Mouse (Mus musculus): ENCODE measurements at regions not wholly inside any gene's neighbourhood (a gene's known extent, or its start where the extent isn't known, plus 50 kb on each side); places are given as distances from the start of the nearest gene placed in this dataset.

DNA sequence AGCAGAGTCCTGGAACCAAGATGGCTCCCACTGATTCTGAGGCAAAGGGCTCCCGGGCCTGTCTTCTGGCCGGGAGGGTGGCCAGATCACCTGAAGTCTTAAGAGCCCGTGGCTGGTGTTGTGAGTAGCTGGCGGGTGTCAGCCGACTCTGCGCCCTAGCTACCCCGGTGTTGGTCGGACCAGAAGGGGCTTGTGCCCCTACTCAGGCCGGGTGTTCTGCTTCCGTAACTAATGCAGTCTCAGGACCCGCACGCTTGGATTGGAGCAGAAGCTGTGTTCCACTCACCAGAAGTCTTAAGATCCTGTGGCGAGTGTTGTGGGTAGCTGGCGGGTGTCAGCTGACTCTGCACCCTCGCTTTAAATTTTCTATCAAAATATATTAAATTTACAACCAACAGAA, 1285.3 kb upstream of the Cdh9 start:
- Histone ChIP-seq H3K27me3 (no peaks in the 10 kb centered on the region), H3K9ac (no peak overlapping the region), H3K4me3 (no peak overlapping the region), H3K36me3 (no peaks in the 10 kb centered on the region), H3K9me3 (replicated peaks) (no peaks in the 10 kb centered on the region), H3K4me1 (no peaks in the 10 kb centered on the region), H3K27ac (no peak overlapping the region), H3K4me2 (replicated peaks) (no peak overlapping the region)
- ATAC-seq (ENCODE audit: low FRiP score): no peak
- WGBS: 93% methylated on average over 15 of the region's 15 CpGs

DNA sequence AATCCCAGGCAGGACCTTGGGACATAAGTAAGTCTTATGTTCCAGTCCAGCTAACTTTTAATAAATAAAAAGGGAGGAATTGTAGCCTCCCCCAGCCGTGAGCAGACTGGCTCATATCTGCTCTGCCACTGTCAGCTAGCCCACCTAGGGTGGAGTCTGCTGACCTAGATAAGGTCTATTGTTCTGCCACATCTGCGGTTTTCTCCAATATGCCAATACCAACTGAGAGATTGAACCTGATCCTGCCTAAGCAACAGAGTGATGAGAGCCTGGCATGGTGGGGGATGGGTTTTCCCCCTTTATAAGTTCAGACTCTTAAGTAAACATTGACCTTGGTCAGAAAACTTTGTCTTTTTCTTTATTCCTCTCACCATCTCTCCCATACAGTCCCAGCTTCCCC, 1250.9 kb upstream of the Cdh9 start:
- H3K27me3 ChIP-seq: no peaks in the 10 kb centered on the region
- WGBS: 83% methylated on average over 2 of the region's 2 CpGs

DNA sequence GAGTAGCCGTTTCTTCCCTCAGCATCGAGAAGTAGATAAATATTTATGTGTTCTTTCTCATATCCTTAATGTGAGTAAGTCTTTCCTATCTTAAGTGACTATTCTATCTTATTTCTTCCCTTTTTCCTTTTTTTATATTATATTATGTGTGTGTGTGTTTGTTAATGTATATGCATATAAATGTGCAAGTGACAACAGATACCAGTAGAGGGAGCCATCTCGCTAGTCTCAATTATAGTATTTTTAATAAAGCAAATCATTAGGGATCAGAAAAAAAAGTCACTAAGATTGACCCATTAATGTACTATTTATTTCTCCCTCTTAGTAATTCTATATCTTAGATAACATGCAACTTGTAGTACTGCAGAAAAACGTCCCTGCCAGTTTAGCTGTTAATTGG, 1228.3 kb upstream of the Cdh9 start:
- H3K4me1 ChIP-seq: no peaks in the 10 kb centered on the region
- no peaks in the 10 kb centered on the region for H3K27me3 ChIP-seq
- H3K4me2 ChIP-seq (replicated peaks): no peak overlapping the region
- H3K36me3 ChIP-seq: no peaks in the 10 kb centered on the region
- ATAC-seq (ENCODE audit: low FRiP score): no peak
- no peaks in the 10 kb centered on the region for H3K9me3 ChIP-seq (replicated peaks)
- no peak overlapping the region for H3K9ac ChIP-seq
- H3K27ac ChIP-seq: no peak overlapping the region
- no peak overlapping the region for H3K4me3 ChIP-seq
- WGBS: 92% methylated on average over 4 of the region's 4 CpGs

More for the DNA sequence above, 1250.9 kb upstream of the Cdh9 start:
- no peak for ATAC-seq (ENCODE audit: low FRiP score)
- Histone ChIP-seq H3K4me1 (no peaks in the 10 kb centered on the region), H3K36me3 (no peaks in the 10 kb centered on the region), H3K9me3 (replicated peaks) (0 out of 2 replicates have a peak, but pooled peaks cover 3% of the 10 kb centered on the region), H3K4me3 (no peak overlapping the region), H3K9ac (no peak overlapping the region), H3K27ac (no peak overlapping the region), H3K4me2 (replicated peaks) (no peak overlapping the region)

DNA sequence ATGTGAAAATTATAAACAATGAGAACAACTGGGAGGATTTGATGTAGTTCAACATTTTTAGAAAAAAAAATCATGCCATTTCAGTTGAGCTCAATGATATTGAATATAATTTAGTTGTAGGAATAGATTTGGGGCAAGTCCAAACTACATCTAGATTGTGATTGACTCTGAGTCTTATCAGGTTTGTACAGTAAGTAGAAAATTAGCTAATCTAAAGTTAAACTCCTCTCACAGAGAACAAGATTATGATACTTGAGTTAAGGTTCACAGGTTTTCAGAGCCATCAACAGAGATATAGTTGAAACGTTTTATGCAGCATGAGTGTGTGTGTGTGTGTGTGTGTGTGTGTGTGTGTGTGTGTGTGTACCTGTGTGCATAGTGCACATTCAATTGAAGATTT, 1189.6 kb upstream of the Cdh9 start:
- Histone ChIP-seq H3K36me3 (no peaks in the 10 kb centered on the region), H3K4me1 (no peaks in the 10 kb centered on the region), H3K9ac (no peak overlapping the region), H3K4me2 (replicated peaks) (no peak overlapping the region), H3K27ac (no peak overlapping the region), H3K4me3 (no peak overlapping the region), H3K9me3 (replicated peaks) (no peaks in the 10 kb centered on the region), H3K27me3 (no peaks in the 10 kb centered on the region)
- ATAC-seq (ENCODE audit: low FRiP score): no peak
- 76% methylated on average over 1 of the region's 1 CpGs for WGBS

DNA sequence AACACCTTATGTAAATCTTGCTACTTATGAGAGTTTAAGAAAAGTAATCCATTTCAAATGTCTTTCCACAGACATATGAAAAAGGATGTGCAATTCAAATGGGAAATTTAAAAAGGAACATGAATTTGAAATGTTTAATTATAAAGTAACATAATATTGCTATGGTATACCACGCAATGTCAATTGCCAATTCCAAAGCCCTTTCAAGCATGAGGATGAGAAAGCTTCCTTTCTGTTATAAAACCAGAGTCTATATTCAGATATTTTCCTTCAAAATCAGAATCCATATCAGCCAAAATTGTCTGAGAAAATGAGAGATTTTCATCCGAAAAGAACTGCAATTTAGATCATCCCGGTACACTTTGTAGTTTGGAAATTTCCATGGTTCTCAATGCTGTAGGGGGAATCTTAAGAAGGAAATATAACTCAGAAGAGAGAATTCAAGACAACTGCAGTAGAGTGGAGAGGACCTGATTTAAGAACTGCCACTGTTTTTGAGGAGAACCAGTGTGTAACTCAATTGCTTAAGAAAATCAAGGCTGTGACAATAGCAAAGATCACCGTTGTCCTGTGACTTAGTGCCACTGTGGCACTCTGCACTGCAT, 1169.3 kb upstream of the Cdh9 start:
- H3K27ac ChIP-seq: no peak overlapping the region
- H3K4me1 ChIP-seq: no peaks in the 10 kb centered on the region
- no peak overlapping the region for H3K9ac ChIP-seq
- H3K4me3 ChIP-seq: no peak overlapping the region
- H3K4me2 ChIP-seq (replicated peaks): no peak overlapping the region
- WGBS: 95% methylated on average over 4 of the region's 4 CpGs
- H3K9me3 ChIP-seq (replicated peaks): no peaks in the 10 kb centered on the region
- no peaks in the 10 kb centered on the region for H3K36me3 ChIP-seq
- no peaks in the 10 kb centered on the region for H3K27me3 ChIP-seq
- no peak for ATAC-seq (ENCODE audit: low FRiP score)

DNA sequence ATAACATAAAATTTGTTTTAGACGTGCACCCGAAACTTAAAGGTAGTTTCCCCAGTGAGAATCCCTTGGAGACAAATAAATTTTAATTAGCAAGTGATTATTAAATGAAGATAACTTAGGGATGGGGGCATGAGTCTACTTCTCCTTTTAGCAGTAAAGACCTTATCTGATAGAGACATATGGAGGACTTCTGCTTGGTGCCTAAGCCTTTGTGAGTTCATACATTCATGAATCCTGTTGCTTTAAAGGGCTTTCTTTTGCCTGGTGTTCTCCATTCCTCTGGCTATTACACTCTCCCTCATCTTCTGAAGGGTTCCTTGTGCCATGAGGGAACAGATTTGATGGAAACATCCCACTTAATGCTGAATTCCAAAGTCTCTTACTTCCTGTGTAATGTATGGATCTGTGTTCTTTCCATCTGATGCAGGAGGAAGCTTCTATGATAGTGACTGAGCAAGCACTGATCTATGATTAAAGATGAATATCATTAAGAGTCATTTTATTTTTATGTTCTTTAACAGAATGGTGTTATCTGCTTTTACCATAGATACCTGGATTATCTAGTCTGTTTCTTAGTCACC, 1146.2 kb upstream of the Cdh9 start:
- Histone ChIP-seq H3K9me3 (replicated peaks) (no peaks in the 10 kb centered on the region), H3K4me1 (no peaks in the 10 kb centered on the region), H3K27ac (no peak overlapping the region), H3K4me3 (no peak overlapping the region), H3K9ac (no peak overlapping the region), H3K27me3 (no peaks in the 10 kb centered on the region), H3K4me2 (replicated peaks) (no peak overlapping the region), H3K36me3 (no peaks in the 10 kb centered on the region)
- WGBS: 90% methylated on average over 2 of the region's 2 CpGs
- ATAC-seq (ENCODE audit: low FRiP score): no peak

DNA sequence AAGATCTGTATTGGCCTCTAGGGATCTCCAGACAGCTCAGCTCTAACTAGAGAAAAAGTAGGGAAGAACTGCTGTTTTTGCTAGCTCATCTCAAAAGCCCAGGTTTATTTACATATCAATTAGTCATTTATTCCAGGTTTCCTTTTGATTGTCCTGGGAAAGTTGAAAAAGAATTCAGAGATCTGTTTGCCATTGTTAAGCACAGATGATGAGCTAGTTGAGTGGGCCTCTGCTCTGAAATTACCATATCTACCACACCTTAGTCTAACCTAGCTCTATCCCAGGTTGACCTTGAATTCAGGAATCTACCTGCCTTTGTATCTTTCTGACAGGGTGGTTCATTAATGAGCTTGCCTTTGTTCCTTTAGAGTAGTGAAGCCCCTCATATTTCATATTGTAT, 1110.6 kb upstream of the Cdh9 start:
- no peaks in the 10 kb centered on the region for H3K4me1 ChIP-seq
- H3K36me3 ChIP-seq: no peaks in the 10 kb centered on the region
- no peaks in the 10 kb centered on the region for H3K9me3 ChIP-seq (replicated peaks)
- no peak for ATAC-seq (ENCODE audit: low FRiP score)
- no peak overlapping the region for H3K4me3 ChIP-seq
- no peaks in the 10 kb centered on the region for H3K27me3 ChIP-seq
- no peak overlapping the region for H3K27ac ChIP-seq
- no peak overlapping the region for H3K4me2 ChIP-seq (replicated peaks)
- H3K9ac ChIP-seq: no peak overlapping the region

DNA sequence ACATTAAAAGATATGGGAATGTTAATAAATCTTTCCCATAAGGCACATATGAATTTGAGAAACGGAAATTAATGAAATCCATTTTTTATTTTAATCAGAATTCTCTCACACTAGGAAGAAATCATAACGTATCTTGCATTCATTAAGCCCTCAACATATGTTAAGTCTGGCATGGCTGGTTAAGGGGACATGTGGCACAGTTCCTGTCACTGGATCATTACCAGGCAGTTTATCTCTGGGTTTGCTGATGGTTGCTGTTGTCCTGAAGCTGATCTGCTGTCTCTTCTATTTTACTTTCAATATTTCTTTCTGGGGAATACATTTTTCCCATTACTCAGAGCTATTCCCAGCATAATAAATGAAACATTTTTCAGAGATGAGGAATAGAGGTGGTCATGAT, 1099.3 kb upstream of the Cdh9 start:
- Histone ChIP-seq H3K36me3 (no peaks in the 10 kb centered on the region), H3K9ac (no peak overlapping the region), H3K4me2 (replicated peaks) (no peak overlapping the region), H3K4me1 (no peaks in the 10 kb centered on the region), H3K9me3 (replicated peaks) (no peaks in the 10 kb centered on the region), H3K27ac (no peak overlapping the region), H3K27me3 (no peaks in the 10 kb centered on the region), H3K4me3 (no peak overlapping the region)
- 84% methylated on average over 2 of the region's 2 CpGs for WGBS
- ATAC-seq (ENCODE audit: low FRiP score): no peak

DNA sequence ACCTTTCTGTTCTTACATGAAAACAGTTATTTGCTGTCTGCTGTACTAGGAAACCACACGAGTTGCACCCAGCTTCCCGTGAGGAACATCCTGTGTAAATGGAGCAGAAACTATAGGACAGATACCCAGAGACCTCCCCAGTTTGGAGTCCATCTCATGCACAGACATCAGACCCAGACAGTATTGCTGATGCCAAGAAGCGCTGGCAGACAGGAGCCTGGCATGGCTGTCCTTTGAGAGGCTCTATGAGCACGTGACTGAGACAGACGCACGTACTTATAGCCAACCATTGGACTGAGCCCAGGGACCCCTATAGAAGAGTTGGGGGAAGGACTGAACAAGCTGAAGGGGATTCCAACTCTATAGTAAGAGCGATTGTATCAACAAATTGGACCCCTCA, 1098.3 kb upstream of the Cdh9 start:
- no peak overlapping the region for H3K9ac ChIP-seq
- no peaks in the 10 kb centered on the region for H3K9me3 ChIP-seq (replicated peaks)
- no peak overlapping the region for H3K4me2 ChIP-seq (replicated peaks)
- no peak for ATAC-seq (ENCODE audit: low FRiP score)
- no peak overlapping the region for H3K27ac ChIP-seq
- WGBS: 93% methylated on average over 7 of the region's 7 CpGs
- no peak overlapping the region for H3K4me3 ChIP-seq
- H3K36me3 ChIP-seq: no peaks in the 10 kb centered on the region
- no peaks in the 10 kb centered on the region for H3K27me3 ChIP-seq
- no peaks in the 10 kb centered on the region for H3K4me1 ChIP-seq

DNA sequence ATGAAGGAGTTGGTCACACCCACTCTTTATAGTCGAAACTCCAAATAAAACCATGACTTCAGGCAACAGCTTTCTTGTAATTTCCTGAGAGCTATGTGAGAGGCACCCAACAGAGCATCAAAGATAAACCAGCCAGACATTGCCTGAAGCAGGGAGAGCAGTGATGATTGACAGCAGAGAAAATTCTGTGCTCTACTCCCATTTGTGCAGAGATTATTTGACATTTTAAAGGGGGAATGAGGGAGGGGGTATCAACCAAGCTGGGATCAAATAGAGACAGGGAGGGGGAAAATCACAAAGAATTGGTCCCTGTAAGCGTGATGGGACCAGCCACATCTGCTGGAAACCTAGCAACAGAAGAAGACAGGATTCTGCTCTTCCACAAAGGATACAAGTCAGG, 1091.4 kb upstream of the Cdh9 start:
- Histone ChIP-seq H3K36me3 (no peaks in the 10 kb centered on the region), H3K27ac (no peak overlapping the region), H3K4me1 (no peaks in the 10 kb centered on the region), H3K4me3 (no peak overlapping the region), H3K4me2 (replicated peaks) (no peak overlapping the region), H3K9me3 (replicated peaks) (no peaks in the 10 kb centered on the region), H3K27me3 (no peaks in the 10 kb centered on the region), H3K9ac (no peak overlapping the region)
- peak; percentile 66 for ATAC-seq (ENCODE audit: low FRiP score)
- 40% methylated on average over 2 of the region's 2 CpGs for WGBS

DNA sequence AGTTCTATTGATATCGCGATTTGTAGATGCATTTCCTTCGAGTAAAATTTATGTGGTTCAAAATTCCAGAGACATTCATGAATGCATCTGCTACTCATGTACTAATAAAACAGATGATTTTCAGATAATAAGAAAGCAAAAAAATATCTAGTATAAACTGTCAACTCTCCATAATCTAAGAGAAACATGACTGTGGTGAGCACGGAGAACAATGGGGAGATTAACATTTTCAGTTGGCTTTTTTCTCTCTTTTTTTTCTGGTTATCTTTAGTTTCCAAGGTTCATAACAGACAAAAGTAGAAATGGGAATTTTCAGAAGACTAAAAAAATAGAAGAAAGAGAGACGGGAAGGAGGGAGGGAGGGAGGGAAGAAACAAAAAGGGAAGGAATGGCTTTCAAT, 1079.8 kb upstream of the Cdh9 start:
- Histone ChIP-seq H3K27ac (no peak overlapping the region), H3K4me1 (no peaks in the 10 kb centered on the region), H3K27me3 (no peaks in the 10 kb centered on the region), H3K4me2 (replicated peaks) (no peak overlapping the region), H3K4me3 (no peak overlapping the region), H3K9me3 (replicated peaks) (no peaks in the 10 kb centered on the region), H3K9ac (no peak overlapping the region), H3K36me3 (no peaks in the 10 kb centered on the region)
- 88% methylated on average over 5 of the region's 5 CpGs for whole genome bisulfite sequencing
- ATAC-seq (ENCODE audit: low FRiP score): no peak

DNA sequence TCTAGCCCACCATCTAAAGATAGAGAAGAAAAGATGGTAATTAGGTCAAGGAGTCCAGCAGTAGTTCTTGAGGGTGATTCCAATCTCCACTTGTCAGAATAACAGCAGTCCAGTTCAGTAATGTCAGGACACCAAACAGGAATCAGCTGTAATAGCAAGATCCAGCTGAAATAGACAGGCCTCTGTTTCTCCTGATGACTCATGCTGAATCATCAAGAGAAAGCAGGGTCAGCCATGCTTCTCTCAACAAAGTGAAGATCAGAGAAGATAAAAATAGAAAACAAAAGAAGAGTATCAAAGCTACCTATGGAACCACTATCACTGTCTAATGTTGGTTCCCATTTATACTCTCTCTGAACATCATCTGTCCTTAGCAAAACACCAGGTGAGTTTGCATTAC, 1061.8 kb upstream of the Cdh9 start:
- H3K9ac ChIP-seq: no peak overlapping the region
- no peaks in the 10 kb centered on the region for H3K4me1 ChIP-seq
- no peak overlapping the region for H3K27ac ChIP-seq
- H3K4me3 ChIP-seq: no peak overlapping the region
- no peaks in the 10 kb centered on the region for H3K36me3 ChIP-seq
- H3K27me3 ChIP-seq: no peaks in the 10 kb centered on the region
- no peak for ATAC-seq (ENCODE audit: low FRiP score)
- H3K9me3 ChIP-seq (replicated peaks): no peaks in the 10 kb centered on the region
- H3K4me2 ChIP-seq (replicated peaks): no peak overlapping the region

DNA sequence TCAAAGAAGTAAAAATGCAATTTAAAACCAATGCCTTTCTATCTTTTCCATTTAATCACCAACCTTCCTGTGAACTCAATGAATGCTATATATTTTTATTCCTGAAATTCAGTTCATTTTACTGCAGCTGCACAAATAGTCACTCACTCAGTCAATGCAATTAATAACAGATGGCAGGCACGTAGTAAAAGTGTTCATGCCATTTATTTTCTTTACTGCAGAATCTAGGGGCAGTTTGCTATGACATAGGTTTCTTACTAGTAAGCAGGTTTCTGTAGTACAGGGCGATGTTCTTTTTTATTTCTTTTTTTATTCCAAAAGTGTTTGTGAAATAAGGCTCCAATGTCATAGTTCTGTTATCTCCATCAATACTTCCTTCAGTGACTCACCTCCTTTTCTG, 1035.8 kb upstream of the Cdh9 start:
- Histone ChIP-seq H3K9ac (no peak overlapping the region), H3K36me3 (no peaks in the 10 kb centered on the region), H3K27me3 (no peaks in the 10 kb centered on the region), H3K9me3 (replicated peaks) (no peaks in the 10 kb centered on the region), H3K4me3 (no peak overlapping the region), H3K4me2 (replicated peaks) (no peak overlapping the region), H3K4me1 (no peaks in the 10 kb centered on the region), H3K27ac (no peak overlapping the region)
- WGBS: 72% methylated on average over 2 of the region's 2 CpGs
- no peak for ATAC-seq (ENCODE audit: low FRiP score)

All from hindbrain, embryonic 12.5 days (tissue).